Mouse (Mus musculus): Measurements from ENCODE around the gene Aqp12.

Aqp12 gene

DNA sequence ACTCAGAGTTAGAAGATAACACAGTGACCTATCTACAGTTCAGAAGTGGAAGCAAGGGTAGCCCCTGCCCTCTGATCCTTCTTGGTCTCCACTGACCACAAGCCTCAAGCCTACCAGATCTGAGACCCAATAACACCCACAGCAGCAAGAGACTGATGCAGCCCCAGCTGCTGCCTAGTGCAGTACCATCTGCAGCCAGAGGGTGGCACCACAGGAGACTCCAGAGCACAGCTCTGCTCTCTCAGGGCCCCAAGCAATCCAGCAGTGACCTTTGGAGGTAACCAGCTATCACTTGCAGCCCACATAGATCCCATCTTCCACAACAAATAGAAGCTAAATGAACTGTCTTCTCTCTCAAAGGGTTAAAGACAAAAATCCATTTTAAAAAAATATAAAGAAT is 8.3 kb downstream of the Aqp12 start:
- peak; percentile 60 for DNase-seq (ENCODE audit: low read depth, low spot score)

DNA sequence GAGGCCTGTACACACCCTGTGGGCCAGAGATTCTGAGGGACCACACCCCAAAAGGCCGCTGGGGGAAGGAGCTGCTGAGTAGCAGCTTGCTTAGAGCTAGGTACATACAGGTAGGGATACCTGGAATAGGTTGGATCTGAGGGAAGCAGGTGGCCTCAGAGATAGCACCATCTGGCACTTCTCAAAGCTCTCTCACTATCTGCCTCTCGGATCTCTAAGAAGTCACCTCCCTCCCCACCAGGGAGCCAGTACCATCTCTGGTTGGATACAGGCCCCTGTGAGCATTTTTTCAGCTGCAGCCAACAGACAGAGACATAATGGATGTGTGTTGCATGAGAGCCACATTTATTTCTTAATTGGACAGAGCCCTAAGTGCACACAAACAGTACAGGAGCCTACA is 9.0 kb downstream of the Aqp12 start:
- DNase-seq (ENCODE audit: low read depth, low spot score) = no peak

DNA sequence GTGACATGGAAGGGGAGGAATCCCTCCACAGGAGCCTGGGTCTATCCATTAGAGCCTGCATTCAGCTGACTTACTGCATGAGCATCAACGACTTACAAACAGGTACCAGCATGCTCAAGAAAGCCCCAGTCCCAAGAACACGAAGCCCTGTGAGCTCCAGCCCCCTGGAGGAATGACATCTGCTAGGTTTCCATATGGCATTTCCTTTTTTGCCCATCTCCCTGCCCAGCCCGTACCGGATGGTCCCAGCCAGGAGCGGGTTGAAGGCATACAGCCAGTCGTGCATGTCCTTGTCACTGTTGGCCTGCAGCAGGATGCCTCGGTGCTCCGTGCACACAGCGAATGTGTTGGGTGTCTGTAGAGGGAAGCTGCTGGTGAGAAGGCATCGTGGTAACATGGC is 12.6 kb downstream of the Aqp12 start:
- DNase-seq (ENCODE audit: low read depth, low spot score) = no peak

DNA sequence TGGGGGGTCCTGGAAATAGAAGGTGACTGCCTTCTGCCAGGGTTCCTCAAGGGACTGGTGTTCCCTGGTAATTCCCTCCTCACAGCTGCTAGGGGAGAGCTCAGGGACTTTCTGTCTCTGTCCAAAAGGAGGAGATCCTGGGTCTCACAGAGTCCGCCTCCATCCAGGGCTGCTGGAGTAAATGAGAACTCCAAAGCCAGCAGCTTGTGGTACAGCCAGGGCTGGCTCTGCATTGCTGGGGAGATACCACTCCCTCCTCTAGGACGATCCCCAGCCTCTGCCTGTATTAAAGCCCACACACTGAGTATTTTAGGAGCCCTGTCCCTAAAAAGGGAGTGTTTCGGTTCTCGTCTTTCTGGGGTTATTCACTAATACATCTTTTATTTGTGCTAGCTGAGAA is 14.5 kb downstream of the Aqp12 start:
- DNase-seq (ENCODE audit: low read depth, low spot score) = no peak

DNA sequence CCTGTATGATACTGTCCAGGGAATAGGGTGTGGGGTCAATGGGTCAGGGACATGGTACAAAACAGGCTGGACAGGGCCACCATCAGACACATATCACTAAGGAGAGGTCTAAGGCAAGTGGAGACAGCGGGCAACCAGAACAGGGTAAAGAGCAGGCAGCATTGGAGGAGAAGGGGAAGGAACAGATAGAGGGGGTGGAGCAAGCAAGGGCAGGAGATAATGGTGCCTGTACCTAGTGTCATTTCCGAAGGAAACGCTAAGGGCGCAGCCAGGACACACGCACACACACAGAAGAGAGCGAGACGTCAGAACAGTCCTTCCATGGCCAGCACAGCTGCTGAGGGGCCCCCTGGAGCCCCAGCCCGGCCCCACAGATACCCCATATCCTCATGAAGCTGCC is 20.5 kb downstream of the Aqp12 start:
- DNase-seq (ENCODE audit: low read depth, low spot score) = no peak

DNA sequence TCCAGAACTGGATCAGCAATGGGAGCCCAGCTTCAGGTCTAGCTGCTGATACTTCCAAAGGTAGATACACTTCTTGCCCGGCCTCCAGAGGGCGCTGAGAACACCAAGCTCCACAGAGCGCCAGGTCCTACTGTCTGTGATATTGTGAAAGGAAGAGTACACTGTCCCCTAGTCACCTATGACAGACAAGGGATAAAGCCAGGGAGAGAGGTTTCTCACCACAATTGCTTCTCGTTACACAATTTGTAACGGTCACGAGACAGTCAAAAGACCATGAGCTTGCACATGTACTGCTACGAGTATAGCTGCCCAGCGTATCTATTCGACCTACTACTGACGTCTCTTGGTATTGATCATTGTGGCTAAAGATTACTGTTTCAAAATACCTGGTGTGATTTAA is 23.3 kb downstream of the Aqp12 start:
- DNase-seq (ENCODE audit: low read depth, low spot score) = no peak

DNA sequence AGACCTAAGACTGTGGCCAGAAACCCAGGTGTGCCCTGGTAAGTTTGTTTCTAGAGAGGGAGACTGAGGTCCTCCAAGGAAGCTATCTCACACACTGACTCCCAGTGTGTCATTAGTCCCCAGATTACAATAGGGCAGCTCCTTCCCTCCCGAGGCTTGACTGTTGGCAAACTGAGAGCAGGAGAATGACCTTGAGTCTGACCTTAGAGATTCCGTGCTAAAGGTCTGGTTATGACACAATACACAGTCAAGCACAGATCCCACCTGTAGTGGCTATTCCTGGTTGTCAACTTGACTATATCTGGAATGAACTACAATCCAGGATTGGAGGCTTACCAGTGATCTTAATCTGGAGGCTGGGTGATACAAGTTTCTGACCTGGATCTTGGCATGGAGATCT is 23.9 kb downstream of the Aqp12 start:
- no peak for DNase-seq (ENCODE audit: low read depth, low spot score)

DNA sequence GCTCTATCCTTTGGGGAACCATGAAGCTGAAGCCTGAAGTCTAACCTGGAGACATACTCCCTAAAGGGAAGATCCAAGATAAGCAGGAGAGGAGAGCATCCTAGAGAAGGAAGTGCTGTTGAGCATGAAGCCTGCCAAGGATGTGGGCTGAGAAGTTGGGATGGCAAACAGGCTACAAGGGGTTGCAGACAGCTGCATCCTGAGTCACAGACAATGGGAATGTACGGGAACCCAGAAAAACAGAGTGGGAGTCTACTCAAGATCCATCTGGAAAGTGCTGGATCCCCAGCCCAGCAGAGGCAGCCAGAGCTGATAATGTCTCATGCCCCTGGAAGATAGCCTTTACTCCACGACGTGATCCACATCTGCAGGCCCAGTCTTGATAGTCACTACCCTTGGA is 25.1 kb downstream of the Aqp12 start:
- DNase-seq (ENCODE audit: low read depth, low spot score) = no peak

DNA sequence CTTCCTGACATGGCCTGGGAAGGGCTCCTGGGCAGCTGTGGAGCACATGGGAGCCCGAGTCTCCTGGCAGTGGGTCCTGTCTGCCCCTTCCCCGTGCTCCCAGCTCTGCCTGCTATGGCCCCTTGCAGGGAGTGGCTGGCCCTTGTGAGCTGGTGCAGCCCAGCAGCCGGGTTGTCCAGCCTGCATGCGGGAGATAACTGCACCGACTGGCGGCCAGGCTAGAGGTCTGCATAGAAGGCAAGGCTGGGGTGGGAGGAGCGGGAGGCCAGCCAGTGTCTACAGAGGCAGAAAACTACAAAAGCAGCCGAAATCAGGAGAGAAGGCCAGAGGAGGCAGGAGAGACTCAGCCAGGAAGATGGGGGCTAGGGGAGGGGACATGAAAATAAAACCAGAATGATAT is 27.9 kb downstream of the Aqp12 start:
- no peak for DNase-seq (ENCODE audit: low read depth, low spot score)

DNA sequence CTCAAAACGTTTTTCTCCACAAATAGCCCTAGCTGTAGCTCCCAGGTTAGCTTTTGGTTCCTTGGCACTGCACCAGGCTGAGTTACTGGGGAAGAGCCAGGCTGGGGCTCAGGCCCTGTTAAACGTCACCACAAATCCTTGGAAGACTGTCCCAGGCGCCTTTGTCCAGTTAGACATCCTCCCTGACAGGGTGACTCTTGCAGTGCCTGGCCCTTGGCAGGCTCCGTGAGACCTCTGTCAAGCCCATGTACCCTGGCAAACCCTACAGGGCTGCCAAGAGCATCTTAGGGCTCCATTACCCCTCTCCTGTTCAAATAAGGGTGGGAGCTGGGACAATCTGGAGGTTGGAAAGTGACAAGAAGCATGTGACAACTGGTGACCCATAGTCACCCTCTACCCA is 29.8 kb downstream of the Aqp12 start:
- DNase-seq (ENCODE audit: low read depth, low spot score) = no peak

DNA sequence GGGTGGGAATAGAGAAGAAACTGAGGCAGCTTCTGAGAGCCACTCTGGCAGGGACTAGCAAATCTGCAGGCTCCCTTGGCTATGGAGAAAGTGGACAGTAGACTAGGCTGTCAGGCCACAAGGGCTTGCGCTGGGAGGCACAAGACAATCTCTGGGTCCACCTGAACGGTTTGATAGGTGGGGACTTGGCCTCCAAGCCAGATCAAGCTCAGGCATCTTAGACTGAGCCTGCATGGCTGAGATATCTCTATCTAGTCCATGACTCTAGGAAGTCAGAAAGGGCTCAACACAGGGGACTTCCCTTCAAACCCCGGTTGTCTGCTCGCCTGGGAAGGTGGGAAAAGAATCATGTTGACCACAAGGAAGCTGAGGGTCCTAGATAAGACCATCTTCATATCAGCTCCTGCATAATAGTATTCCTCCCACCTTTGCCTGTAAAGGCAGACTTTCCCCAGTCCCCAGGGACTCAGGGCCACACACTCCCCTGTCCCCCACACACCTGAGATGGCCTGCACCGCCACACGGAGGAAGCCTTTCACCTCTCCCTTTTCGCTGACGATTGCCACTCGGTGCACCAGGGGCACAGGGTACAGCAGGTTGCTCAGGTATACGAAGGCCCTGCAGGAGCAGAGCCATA is 40.1 kb downstream of the Aqp12 start:
- DNase-seq (ENCODE audit: low read depth, low spot score) = no peak

DNA sequence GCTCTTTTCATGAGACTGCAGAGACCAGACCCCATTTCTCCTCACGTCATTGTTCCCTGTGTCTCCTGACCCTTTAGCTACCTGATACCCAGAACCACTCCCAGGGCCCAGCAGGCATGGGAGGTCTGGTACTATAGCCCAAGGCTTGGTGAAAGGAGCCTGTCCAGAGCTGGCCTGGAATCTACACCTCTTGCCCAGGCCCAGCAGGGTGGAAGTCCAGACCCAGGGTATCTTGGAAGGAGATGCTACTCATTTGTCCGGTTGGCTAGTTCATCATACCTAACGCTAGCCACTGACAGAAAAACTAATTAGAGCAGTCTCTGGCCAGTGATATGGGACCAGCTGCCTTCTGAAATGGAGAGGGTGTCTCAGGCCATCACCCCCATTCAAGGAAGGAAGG is 43.9 kb downstream of the Aqp12 start:
- no peak for DNase-seq (ENCODE audit: low read depth, low spot score)

DNA sequence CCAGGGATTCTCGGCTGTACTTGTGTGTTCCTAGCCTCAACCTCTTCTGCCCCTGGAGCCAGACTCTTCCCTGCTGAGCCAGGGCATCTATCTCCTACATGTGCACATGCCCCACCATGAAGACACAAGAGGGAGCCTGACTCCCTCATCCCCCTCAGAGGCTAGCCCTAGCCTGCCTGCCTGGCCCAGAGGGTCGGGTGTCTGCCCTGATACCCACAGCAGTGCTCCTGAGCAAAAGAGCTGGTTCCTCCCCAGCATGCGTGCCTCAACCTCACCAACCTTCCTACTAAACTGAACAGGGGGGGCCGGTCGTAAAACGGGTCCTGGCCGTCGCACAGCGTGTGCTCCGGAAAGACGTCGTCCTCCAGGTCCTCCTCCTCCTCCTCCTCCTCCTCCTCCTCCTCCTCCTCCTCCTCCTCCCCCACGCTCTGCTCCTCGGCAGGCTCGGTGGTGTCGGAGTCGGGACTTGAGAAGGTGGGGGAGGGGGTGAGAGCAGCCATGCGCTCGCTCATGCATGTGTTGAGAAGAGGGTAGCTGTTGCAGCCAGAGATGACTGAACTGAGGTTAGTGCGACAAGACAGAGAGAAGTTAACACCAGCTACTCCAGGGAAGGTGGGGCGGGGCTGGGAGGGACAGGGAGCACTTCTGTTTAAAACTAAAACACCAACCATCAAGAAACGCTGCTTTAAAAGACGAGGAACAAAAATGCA is 45.1 kb downstream of the Aqp12 start:
- no peak for DNase-seq (ENCODE audit: low read depth, low spot score)

Data from R1 (cell line).